Mouse (Mus musculus): Measurements from ENCODE around the gene Mpst.

Mpst gene

DNA sequence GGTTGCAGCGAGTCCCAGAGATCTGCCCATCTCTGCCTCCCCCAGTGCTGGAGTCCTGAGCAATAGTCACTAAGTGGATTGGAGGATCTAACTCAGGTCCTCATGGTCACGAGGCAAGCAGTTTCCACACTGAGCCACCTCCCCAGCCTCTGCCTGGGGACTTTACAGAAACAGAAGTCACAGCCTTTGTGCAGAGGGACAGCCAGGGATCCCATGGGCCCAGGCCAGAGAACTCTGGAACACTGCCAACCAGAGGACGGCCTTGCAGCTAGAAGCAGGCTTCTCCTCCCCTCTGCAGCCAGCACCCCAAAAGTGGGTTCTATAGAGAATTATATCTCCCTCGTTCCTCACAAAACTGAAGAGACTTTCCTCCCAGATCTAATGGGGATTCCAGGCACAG is 4.3 kb upstream of the Mpst start:
- in situ Hi-C loops (cut with MboI; ENCODE audit: low pct_unique_long_range_greater_than_20kb in 1 of 2, low sequenced_read_pairs in 2 of 2, unreplicated experiment in 1 of 2), result no loop called here

DNA sequence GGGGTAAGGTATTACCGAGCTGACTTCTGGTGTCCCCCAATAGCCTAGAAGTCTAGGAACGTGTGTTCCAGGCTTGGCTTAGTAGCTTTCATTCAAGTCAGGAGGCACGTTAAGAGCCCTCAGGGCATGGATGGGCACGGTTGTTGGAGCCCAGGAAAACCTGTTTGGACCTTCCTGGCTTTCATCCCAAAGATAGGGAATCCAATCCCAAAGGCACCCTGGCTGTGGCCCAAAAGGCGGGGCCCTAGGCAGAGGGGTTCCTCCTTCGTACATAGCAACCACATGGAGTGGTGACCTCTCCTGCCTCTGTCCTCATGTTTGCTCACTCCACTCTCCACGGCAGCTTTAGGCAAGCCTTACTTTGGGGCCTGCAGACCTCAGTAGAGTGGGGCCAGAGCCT is 3.8 kb upstream of the Mpst start:
- in situ Hi-C loops (cut with MboI; ENCODE audit: low pct_unique_long_range_greater_than_20kb in 1 of 2, low sequenced_read_pairs in 2 of 2, unreplicated experiment in 1 of 2), result no loop called here

- in situ Hi-C loops (cut with MboI; ENCODE audit: low pct_unique_long_range_greater_than_20kb in 1 of 2, low sequenced_read_pairs in 2 of 2, unreplicated experiment in 1 of 2), result no loop called here
Observed at GRCm38 (mm10) chr15:78403301-78403741, 2.9 kb upstream of the Mpst start.

- in situ Hi-C loops (cut with MboI; ENCODE audit: low pct_unique_long_range_greater_than_20kb in 1 of 2, low sequenced_read_pairs in 2 of 2, unreplicated experiment in 1 of 2), result no loop called here
Observed at GRCm38 (mm10) chr15:78403896-78404295, 2.3 kb upstream of the Mpst start.

GRCm38 (mm10) chr15:78405098-78405497 is 1.1 kb upstream of the Mpst start:
- in situ Hi-C loops (cut with MboI; ENCODE audit: low pct_unique_long_range_greater_than_20kb in 1 of 2, low sequenced_read_pairs in 2 of 2, unreplicated experiment in 1 of 2), result no loop called here

DNA sequence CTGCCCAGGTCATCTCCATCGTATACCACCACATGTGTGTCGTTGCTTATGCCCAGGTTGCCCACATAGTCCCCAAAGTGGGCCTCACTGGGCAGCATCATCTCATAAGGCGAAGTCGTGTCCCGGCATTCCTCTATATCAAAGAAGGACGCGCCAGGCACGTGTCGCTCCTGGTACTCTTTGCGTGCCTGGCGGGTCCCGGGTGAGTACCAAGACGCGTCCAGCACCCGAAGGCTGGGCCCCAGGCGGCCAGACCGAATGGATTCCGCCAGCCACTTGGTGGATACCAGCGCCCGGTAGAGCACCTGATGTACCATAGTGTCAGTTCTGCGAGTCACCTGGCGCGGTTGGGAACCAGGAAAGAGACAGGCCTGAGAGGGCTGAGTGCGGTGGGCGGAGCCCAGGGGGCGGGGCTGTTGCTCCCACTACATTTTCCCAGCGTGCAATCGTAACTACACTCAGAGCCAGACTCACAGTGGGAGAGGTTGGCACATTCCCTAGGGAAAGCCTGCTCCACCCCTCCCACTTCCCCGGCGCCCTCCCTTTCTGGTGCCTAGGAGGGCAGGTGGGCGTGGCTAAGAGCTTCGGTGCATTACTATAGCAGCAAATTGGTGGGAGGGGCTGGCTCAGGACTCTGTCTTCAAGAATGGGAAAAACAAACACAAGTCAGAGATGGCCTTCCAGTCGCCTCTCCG is 552 bp upstream of the Mpst start, which contains the start of gene Tst:
Gene Tst, minus strand, starts transcription at position 391 of the 695 bp plus-strand sequence.
- in situ Hi-C loops (cut with MboI; ENCODE audit: low pct_unique_long_range_greater_than_20kb in 1 of 2, low sequenced_read_pairs in 2 of 2, unreplicated experiment in 1 of 2), result no loop called here

DNA sequence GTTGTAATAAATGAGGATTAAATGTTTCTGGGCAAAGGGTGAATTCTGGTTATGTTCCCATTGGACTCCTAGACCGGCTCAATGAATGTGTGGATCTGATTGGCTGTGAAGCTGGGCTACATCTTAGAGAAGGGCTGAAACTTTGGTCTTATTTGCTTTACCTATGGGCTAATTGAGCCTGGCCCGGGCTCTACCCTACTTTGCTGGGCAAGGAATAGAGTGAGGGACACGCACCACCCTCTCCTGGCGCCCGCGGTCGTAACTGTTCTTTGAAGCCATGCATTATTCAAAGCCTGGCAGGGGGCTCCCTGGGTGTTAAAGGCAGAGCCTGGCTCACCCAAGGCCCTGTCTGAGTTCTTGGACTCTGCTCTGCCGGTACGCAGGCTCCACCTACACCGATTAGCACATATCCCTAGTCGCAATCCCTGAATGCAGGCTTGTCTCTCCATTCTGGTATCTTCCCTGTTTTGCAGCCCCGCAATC is 3.4 kb downstream of the Mpst start:
- in situ Hi-C loops (cut with MboI; ENCODE audit: low pct_unique_long_range_greater_than_20kb in 1 of 2, low sequenced_read_pairs in 2 of 2, unreplicated experiment in 1 of 2), result no loop called here

GRCm38 (mm10) chr15:78413083-78413718 is 7.0 kb downstream of the Mpst start:
- in situ Hi-C loops (cut with MboI; ENCODE audit: low pct_unique_long_range_greater_than_20kb in 1 of 2, low sequenced_read_pairs in 2 of 2, unreplicated experiment in 1 of 2), result no loop called here

DNA sequence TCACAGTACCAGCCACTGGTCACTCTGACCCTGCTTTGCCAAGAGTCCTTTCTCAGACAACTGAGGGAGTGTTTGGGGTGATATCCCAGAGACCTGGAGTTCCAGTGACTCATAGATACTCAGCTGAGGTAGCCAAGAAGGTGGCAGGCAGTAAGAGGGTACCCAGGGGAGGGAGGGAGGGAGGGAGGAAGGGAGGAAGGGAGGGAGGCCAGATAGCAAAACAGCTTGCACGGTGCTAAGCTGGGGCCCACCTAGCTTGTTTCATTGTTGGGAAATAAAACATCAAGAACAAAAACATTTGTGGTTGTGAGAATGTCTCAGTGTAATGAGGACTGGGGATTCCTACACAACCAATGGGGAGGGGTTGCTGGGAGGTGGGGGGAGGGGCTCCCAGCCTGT is 7.5 kb downstream of the Mpst start:
- in situ Hi-C loops (cut with MboI; ENCODE audit: low pct_unique_long_range_greater_than_20kb in 1 of 2, low sequenced_read_pairs in 2 of 2, unreplicated experiment in 1 of 2), result no loop called here

DNA sequence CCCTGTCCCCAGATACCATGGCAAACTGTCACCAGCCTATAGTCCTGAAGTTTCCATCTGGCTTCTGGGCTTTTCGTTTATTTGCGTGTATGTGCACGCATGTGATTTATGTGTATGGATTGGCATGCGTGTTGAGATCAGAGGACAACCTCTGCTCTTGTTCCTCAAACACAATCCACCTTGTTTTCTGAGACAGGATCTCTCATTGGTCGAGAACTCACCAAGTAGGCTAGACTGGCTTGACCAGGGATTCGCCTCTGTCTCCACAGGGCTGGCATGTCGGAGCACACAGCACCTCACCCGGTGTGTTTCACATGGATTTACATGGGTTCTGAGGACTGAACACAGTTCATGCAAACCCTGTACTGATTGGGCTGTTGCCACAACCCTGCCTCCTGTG is 7.9 kb downstream of the Mpst start:
- in situ Hi-C loops (cut with MboI; ENCODE audit: low pct_unique_long_range_greater_than_20kb in 1 of 2, low sequenced_read_pairs in 2 of 2, unreplicated experiment in 1 of 2), result no loop called here

DNA sequence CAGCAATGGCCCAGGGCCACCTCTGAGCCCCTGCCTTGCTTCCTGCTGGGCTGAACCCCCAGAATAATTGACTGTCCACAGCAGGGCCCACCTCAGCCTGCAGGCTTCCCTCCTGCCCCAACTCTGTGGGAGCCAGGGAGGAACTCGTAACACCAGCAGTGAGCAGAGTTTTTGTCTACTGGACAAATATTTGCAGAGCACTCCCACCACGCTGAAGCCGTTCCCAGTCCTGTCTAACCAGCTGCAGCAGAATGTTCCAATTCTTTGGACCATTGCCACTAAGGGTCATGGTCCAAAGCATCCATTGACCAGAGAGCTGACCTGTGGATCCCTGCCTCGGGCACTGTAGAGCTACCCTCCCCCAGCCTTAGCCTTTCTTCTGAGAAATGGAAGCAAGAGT is 10.7 kb downstream of the Mpst start:
- in situ Hi-C loops (cut with MboI; ENCODE audit: low pct_unique_long_range_greater_than_20kb in 1 of 2, low sequenced_read_pairs in 2 of 2, unreplicated experiment in 1 of 2), result no loop called here

DNA sequence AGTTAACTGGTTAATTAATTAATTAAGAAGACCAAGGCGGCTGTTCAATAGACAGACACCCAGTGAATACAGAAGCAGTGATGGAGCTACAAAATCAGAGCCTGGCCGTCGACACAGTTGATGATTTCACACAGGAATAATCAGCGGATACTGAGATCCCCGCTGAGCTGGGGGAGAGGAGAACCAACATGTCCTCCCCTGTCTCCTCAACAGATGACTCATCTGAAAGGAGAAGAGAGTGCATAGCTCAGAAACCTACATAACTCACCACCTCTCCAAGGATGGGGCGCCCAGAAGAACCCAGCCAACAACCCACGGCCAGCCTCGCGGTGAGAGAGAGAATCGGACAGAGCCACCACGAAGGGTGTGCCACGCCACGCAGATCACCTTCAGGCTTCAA is 14.2 kb downstream of the Mpst start:
- in situ Hi-C loops (cut with MboI; ENCODE audit: low pct_unique_long_range_greater_than_20kb in 1 of 2, low sequenced_read_pairs in 2 of 2, unreplicated experiment in 1 of 2), result no loop called here

GRCm38 (mm10) chr15:78422046-78422956 is 16.1 kb downstream of the Mpst start:
- in situ Hi-C loops (cut with MboI; ENCODE audit: low pct_unique_long_range_greater_than_20kb in 1 of 2, low sequenced_read_pairs in 2 of 2, unreplicated experiment in 1 of 2), result no loop called here

DNA sequence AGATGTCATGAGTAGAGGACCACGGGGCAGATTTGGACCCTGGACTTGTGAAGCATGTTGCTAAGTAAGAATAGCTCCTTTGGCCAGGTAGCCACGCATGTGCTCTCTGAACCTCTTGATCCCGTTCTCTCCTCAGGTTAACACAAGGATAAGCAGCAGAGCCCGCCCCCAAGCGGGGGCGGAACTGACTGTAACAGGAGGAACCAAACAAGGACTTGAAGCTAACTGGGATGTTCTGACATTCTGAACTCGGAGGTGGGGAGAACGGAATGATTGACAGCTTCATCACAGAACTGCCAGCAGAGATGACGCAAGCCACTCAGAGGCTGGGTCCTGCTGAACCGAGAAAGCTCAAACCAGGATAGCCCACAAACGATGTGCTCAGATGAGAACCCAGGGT is 18.3 kb downstream of the Mpst start:
- in situ Hi-C loops (cut with MboI; ENCODE audit: low pct_unique_long_range_greater_than_20kb in 1 of 2, low sequenced_read_pairs in 2 of 2, unreplicated experiment in 1 of 2), result no loop called here

GRCm38 (mm10) chr15:78425230-78425629 is 19.0 kb downstream of the Mpst start:
- in situ Hi-C loops (cut with MboI; ENCODE audit: low pct_unique_long_range_greater_than_20kb in 1 of 2, low sequenced_read_pairs in 2 of 2, unreplicated experiment in 1 of 2), result no loop called here

- in situ Hi-C loops (cut with MboI; ENCODE audit: low pct_unique_long_range_greater_than_20kb in 1 of 2, low sequenced_read_pairs in 2 of 2, unreplicated experiment in 1 of 2), result no loop called here
Observed at GRCm38 (mm10) chr15:78428391-78429138, 22.3 kb downstream of the Mpst start, which contains the start of gene Kctd17. TSS of gene Kctd17 (plus strand) at chr15:78428564.

- in situ Hi-C loops (cut with MboI; ENCODE audit: low pct_unique_long_range_greater_than_20kb in 1 of 2, low sequenced_read_pairs in 2 of 2, unreplicated experiment in 1 of 2), result no loop called here
Observed at GRCm38 (mm10) chr15:78429139-78429459, 22.9 kb downstream of the Mpst start.

GRCm38 (mm10) chr15:78429871-78430622 is 23.8 kb downstream of the Mpst start:
- in situ Hi-C loops (cut with MboI; ENCODE audit: low pct_unique_long_range_greater_than_20kb in 1 of 2, low sequenced_read_pairs in 2 of 2, unreplicated experiment in 1 of 2), result no loop called here

Data from mouse embryonic stem cell (cell line).